Mouse (Mus musculus) intestine, embryonic 16.5 days (tissue): Measurements from ENCODE around the gene Col5a3. TPM values are rescaled to one million over a fixed set of nuclear protein-coding genes. Genes with fewer than 3 reads are reported as not detected.

ENCODE experiments used
- ATAC-seq: fragments of 200-750 bp; cut with Nextera tagmentation; 2 replicates; pipeline ENCODE4 v1.8.0; 2017; ENCODE audit warnings: moderate TSS enrichment, moderate library complexity
- H3K27ac ChIP-seq: fragments of 300-500 bp; sonication (generic); 2 replicates; pipeline ENCODE4 v1.5.1; 2014; ENCODE audit warnings: mild to moderate bottlenecking, low read length
- H3K27me3 ChIP-seq: fragments of 300-500 bp; sonication (generic); replicated peaks from 2 replicates; pipeline ENCODE4 v1.6.1; 2014; ENCODE audit warnings: low read length, control low read depth, mixed read lengths; ENCODE audit not compliant: control insufficient read depth, insufficient read depth
- H3K36me3 ChIP-seq: fragments of 300-500 bp; sonication (generic); 2 replicates; pipeline ENCODE4 v1.6.1; 2014; ENCODE audit warnings: low read length, control low read depth; ENCODE audit not compliant: control insufficient read depth, insufficient read depth
- H3K4me1 ChIP-seq: fragments of 300-500 bp; sonication (generic); 2 replicates; pipeline ENCODE4 v1.6.1; 2014; ENCODE audit warnings: low read length, control low read depth, mixed read lengths; ENCODE audit not compliant: control insufficient read depth, insufficient read depth
- H3K4me2 ChIP-seq: fragments of 300-500 bp; sonication (generic); 2 replicates; pipeline ENCODE4 v1.6.1; 2014; ENCODE audit warnings: low read depth, low read length, control low read depth
- H3K4me3 ChIP-seq: fragments of 300-500 bp; sonication (generic); 2 replicates; pipeline ENCODE4 v1.5.1; 2014; ENCODE audit warnings: mild to moderate bottlenecking, low read length
- H3K9ac ChIP-seq: fragments of 300-500 bp; sonication (generic); 2 replicates; pipeline ENCODE4 v1.6.1; 2014; ENCODE audit warnings: low read depth, low read length
- H3K9me3 ChIP-seq: fragments of 300-500 bp; sonication (generic); 2 replicates; pipeline ENCODE4 v1.6.1; 2016; ENCODE audit warnings: low read length, control low read depth; ENCODE audit not compliant: control insufficient read depth
- WGBS: fragments of 180-500 bp; shearing (Covaris S2); extraction: QIAGEN DNeasy Blood & Tissue Kit; methylation state at CpG from one replicate; pipeline ENCODE4 v1.1.7; 2014; 5-methylcytosine and 5-hydroxymethylcytosine counted together
- polyA plus RNA-seq: library from polyadenylated mRNA; unstranded; fragments of >200 nt; fragmentation: Nextera tagmentation; extraction: Ambion mirVana; gene quantifications from 2 replicates; pipeline ENCODE4 v1.2.1, GENCODE M21; 2015

Col5a3 gene
- polyA plus RNA-seq, result 1.8 and 2.4 TPM in 2 replicates

DNA sequence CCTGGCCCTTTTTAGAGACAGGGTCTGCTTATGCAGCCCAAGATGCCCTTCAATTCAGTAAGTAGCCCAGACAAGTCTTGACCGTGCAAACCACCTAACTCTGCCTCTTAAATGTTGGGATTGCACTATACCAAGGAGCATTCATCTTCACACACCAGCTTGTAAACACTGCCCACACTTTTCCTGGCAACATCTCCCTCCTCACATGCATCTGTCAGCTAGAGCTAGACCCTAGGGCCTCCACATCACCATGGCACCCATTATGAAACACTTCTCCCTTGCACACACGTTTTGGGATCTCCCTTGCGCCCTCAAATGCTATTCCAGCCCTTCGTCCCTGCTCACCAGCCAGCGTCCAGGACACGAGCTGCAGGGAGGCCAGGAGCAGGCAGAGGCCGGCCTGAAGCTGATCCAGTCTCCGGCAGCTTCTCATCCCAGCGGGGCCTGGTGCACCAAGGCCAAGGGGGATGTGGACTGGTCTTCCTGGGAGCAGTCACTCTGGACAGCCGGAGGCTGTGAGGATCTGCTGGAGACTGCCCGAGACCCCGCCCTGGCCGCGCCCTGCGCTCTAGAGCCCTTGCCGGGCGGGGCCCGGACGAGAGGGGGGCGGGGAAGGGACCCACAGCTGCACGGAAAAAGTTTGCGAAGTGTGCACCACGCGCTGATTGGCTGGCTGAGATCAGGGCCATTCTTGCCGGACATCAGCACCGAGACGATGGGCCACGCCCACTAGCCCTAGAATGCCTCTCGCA, at the start of gene Col5a3:
TSS of gene Col5a3 (minus strand) at position 547 of the 752 bp plus-strand sequence.
- Histone ChIP-seq H3K4me2 (peak within 1 kb of the TSS; percentile 3), H3K9me3 (no peaks in the 10 kb centered on the region), H3K9ac (no peak within 1 kb of the TSS), H3K36me3 (no peaks in the 10 kb centered on the region), H3K27me3 (peaks cover 7% of the 10 kb centered on the region; the same call in 1 of the 2 replicates), H3K4me3 (peak within 1 kb of the TSS; percentile 1; the same call in 1 of the 2 replicates), H3K27ac (no peak within 1 kb of the TSS), H3K4me1 (no peaks in the 10 kb centered on the region)
- ATAC-seq, result peak; percentile 77
- WGBS, result 5% methylated on average over 29 of the region's 29 CpGs

DNA sequence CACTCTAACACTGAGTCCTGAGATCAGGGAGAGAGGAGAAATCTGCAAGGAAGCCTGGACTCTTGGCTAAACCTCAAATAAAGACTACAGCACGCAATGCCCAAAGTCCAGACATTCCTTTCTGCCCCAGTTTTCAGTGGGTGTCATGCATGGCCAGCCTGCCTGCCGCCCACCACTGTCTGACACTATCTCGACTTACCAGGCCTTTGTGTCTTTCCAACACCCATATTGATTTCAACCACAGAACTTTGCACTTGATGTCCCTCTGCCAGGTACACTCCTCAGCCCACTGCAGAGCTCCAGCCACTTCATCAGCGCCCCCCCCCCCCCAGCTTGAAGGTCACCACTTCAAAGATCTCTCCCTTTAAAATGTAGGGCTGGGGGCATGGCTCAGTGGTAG, 47.4 kb upstream of the Col5a3 start:
- WGBS, result 48% methylated on average over 4 of the region's 4 CpGs
- ATAC-seq, result no peak

DNA sequence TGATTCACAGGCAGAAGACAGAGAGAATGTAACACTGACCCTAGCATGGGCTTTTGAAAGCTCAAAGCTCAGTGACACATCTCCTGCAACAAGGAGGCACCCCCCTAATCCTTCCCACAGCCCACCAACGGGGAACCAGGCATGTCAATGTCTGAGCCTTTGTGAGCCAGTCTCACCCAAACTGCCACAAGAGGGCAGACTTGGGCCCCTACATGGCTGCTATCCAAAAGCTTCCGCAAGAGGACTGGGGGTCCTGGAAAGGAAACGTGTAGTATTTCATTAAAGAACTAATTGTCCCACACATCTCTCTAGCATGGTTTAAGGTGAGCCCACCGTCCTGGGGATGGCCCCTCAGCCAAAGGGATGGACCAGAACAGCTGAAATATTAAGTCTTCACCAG, 47.0 kb upstream of the Col5a3 start:
- no peak overlapping the region for H3K4me2 ChIP-seq
- no peak overlapping the region for H3K4me3 ChIP-seq
- ATAC-seq, result no peak
- no peaks in the 10 kb centered on the region for H3K36me3 ChIP-seq
- no peak overlapping the region for H3K9ac ChIP-seq
- H3K27me3 ChIP-seq, result no peaks in the 10 kb centered on the region
- H3K9me3 ChIP-seq, result no peaks in the 10 kb centered on the region
- WGBS, result 16% methylated on average over 4 of the region's 4 CpGs
- H3K27ac ChIP-seq, result no peak overlapping the region
- no peaks in the 10 kb centered on the region for H3K4me1 ChIP-seq

More for the DNA sequence above, 47.4 kb upstream of the Col5a3 start:
- no peak overlapping the region for H3K9ac ChIP-seq
- H3K4me3 ChIP-seq, result no peak overlapping the region
- H3K4me2 ChIP-seq, result no peak overlapping the region
- H3K4me1 ChIP-seq, result no peaks in the 10 kb centered on the region
- no peaks in the 10 kb centered on the region for H3K36me3 ChIP-seq
- no peaks in the 10 kb centered on the region for H3K27me3 ChIP-seq
- H3K27ac ChIP-seq, result no peak overlapping the region
- no peaks in the 10 kb centered on the region for H3K9me3 ChIP-seq

DNA sequence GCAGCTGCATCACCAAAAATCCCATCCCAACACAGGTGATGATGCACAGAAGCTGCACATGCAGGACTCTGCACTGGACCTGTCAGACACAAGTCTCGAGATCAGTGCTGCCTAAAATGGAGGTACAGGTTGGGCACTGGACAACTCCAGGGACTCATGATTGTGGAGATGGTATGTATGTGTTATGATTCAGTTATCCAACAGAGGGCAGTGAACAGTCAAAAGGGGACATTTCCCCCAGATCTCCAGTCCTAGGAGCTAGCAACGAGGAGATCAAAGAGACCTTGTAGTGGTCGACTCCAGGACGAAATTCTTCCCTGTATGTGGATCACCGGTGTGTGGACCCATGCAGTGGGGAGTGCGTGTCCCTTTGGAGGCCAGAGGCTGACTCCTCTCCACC, 45.1 kb upstream of the Col5a3 start:
- Histone ChIP-seq H3K4me1 (no peaks in the 10 kb centered on the region), H3K36me3 (no peaks in the 10 kb centered on the region), H3K27me3 (no peaks in the 10 kb centered on the region), H3K9ac (no peak overlapping the region), H3K4me3 (no peak overlapping the region), H3K4me2 (no peak overlapping the region), H3K9me3 (no peaks in the 10 kb centered on the region), H3K27ac (no peak overlapping the region)
- 46% methylated on average over 6 of the region's 6 CpGs for WGBS
- ATAC-seq, result no peak

DNA sequence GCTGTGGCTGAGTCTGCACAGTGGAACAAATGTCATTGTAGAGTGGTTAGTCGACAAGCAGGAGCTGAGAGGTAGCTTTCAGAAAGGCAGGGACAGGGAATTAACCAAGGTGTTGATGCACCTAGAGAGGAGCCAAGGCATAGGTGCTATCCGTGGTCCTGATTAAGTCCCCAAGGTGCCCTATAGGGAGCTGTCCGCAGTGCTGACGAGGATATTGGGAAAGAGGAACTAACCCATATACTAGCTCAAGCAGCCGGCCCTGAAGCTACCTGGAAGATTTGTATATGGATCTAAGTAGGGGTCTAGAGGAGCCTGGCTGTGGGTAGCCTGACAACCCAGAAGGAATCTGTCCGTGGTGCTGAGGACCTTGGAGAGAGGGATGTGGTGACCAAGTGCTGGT, 42.3 kb upstream of the Col5a3 start:
- no peak overlapping the region for H3K4me2 ChIP-seq
- ATAC-seq, result peak; percentile 44; the same call in 1 of the 2 replicates
- 5% methylated on average over 6 of the region's 6 CpGs for WGBS

DNA sequence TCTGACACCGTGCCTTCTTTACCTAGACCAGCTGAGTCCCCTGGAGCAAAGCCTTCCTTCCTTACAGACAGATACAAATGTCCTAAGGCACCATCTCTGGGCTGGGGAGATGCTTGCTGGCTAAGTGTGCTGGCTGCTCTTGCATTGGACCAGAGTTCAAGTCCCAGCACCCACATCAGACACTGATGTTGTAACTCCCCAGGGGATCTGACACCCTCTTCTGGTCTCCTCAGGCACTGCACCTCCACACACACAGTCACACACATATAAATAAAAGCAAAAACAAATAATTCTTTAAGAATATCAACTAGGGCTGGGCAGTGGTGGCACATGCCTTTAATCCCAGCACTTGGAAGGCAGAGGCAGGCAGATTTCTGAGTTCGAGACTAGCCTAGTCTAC, 35.3 kb upstream of the Col5a3 start:
- Histone ChIP-seq H3K27me3 (no peaks in the 10 kb centered on the region; the same call in 1 of the 2 replicates), H3K9ac (no peak overlapping the region), H3K4me2 (no peak overlapping the region), H3K9me3 (no peaks in the 10 kb centered on the region), H3K36me3 (no peaks in the 10 kb centered on the region), H3K4me3 (no peak overlapping the region), H3K4me1 (no peaks in the 10 kb centered on the region), H3K27ac (no peak overlapping the region)
- WGBS, result 89% methylated on average over 2 of the region's 2 CpGs
- no peak for ATAC-seq

More for the DNA sequence above, 42.3 kb upstream of the Col5a3 start:
- Histone ChIP-seq H3K9ac (no peak overlapping the region), H3K4me3 (no peak overlapping the region), H3K9me3 (no peaks in the 10 kb centered on the region), H3K36me3 (no peaks in the 10 kb centered on the region), H3K27me3 (no peaks in the 10 kb centered on the region), H3K4me1 (no peaks in the 10 kb centered on the region), H3K27ac (no peak overlapping the region)

DNA sequence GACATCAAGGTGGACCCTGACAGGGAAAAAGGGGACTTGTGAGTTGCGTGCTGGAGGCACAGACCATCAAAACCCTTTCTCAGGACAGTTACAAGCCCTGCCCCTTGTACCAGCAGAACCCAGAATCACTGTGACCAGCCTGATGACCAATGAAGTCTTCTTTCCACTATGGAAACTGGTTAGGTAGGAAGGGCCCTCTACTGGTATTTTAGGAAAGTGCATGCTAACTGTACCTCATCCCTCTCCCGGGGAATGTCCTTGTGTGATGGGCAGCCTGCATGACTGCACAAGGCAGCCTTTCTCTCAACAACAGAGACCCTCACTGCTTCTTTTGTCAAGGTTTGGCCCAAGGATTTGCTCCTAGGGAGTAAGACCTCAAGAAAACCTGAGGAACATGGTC, 27.8 kb upstream of the Col5a3 start:
- Histone ChIP-seq H3K27ac (no peak overlapping the region), H3K9ac (no peak overlapping the region), H3K4me1 (no peaks in the 10 kb centered on the region), H3K4me2 (no peak overlapping the region), H3K27me3 (no peaks in the 10 kb centered on the region; the same call in 1 of the 2 replicates), H3K9me3 (no peaks in the 10 kb centered on the region), H3K4me3 (no peak overlapping the region), H3K36me3 (no peaks in the 10 kb centered on the region)
- ATAC-seq, result no peak
- 34% methylated on average over 2 of the region's 2 CpGs for WGBS

DNA sequence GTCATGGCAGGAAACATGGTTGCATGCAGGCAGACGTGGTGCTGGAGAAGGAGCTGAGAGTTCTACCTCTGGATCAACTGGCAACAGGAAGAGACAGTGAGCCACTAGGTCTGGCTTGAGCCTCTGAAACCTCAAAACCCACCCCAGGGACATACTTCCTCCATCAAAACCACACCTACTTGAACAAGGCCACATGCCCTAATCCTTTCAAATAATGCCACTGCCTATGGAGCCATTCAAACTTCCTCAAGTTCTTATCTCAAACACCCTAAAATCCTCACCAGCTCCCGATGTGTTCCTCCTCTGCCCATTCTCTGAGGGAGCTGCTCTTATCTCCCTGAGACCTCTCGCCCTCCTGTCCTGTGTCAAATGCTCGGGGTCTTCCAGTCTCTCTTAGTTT, 27.3 kb upstream of the Col5a3 start:
- H3K27ac ChIP-seq, result no peak overlapping the region
- H3K9ac ChIP-seq, result no peak overlapping the region
- no peak for ATAC-seq
- 43% methylated on average over 4 of the region's 4 CpGs for WGBS
- no peak overlapping the region for H3K4me2 ChIP-seq
- H3K4me3 ChIP-seq, result no peak overlapping the region
- H3K9me3 ChIP-seq, result no peaks in the 10 kb centered on the region
- H3K4me1 ChIP-seq, result no peaks in the 10 kb centered on the region
- no peaks in the 10 kb centered on the region for H3K36me3 ChIP-seq
- H3K27me3 ChIP-seq, result no peaks in the 10 kb centered on the region; the same call in 1 of the 2 replicates

DNA sequence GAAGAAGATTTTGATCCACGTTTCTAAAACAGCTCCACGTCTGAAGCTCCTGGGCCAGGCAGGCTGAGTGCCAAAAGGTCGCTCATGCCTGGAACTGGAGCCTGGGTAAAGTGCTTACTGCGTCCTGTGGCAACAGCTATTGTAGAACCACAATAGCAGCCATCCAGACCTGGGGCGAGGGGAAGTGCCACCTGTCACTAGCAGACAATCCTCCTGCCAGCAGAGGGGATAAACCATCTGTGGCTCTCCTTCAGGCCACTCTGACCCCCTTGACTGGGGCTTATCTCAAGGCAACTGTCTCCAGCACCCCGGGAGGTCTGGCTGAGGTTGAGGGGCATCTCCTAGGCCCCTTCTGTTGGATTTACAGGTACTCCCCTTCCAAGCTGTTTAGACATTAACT, 24.1 kb upstream of the Col5a3 start:
- Histone ChIP-seq H3K4me2 (no peak overlapping the region), H3K27me3 (no peaks in the 10 kb centered on the region), H3K27ac (no peak overlapping the region), H3K9ac (no peak overlapping the region), H3K9me3 (no peaks in the 10 kb centered on the region), H3K4me3 (no peak overlapping the region), H3K4me1 (no peaks in the 10 kb centered on the region), H3K36me3 (no peaks in the 10 kb centered on the region)
- no peak for ATAC-seq
- WGBS, result 49% methylated on average over 6 of the region's 6 CpGs
